In genomic region chr7:112955955-112956354, GRCm38 (mm10) we compare ENCODE assay signal across 10 mouse cellular contexts. TPM values are rescaled to one million over a fixed set of nuclear protein-coding genes. Genes with fewer than 3 reads are reported as not detected.
DNase-seq lines count a peak whose midpoint lies in the region; ATAC-seq and TF ChIP-seq lines count a peak whose summit lies in the region.
"Had no signal": no experiment of that assay in that cellular context is flagged by ENCODE, and none has a peak within 500 bp of the region (broad histone marks: within the 10 kb centered on the region; RNA-seq: fewer than 3 reads in every experiment).

No protein-coding gene starts in this region.

- H3K27me3 ChIP-seq in heart, embryonic 15.5 days, result peaks cover 38% of the 10 kb centered on the region
- H3K27me3 ChIP-seq in embryonic facial prominence, embryonic 15.5 days, result peaks cover 37% of the 10 kb centered on the region
- H3K27me3 ChIP-seq in intestine, postnatal 0 days (replicated peaks; ENCODE audit: control insufficient read depth, insufficient read depth, low read length), result peaks cover 18% of the 10 kb centered on the region
- H3K27me3 ChIP-seq in liver, embryonic 11.5 days (replicated peaks; ENCODE audit: control insufficient read depth, insufficient read depth, low read length), result peaks cover 50% of the 10 kb centered on the region

- no peaks in the 10 kb centered on the region for H3K9me3 ChIP-seq in heart, embryonic 15.5 days (replicated peaks)
- H3K9me3 ChIP-seq in embryonic facial prominence, embryonic 15.5 days (replicated peaks), result no peaks in the 10 kb centered on the region
- no peaks in the 10 kb centered on the region for H3K9me3 ChIP-seq in intestine, postnatal 0 days (ENCODE audit: control insufficient read depth)
- H3K9me3 ChIP-seq in liver, embryonic 11.5 days (ENCODE audit: control insufficient read depth, low read length), result no peaks in the 10 kb centered on the region
- H3K9me3 ChIP-seq: liver, embryonic 15.5 days had no signal

- peaks cover 21% of the 10 kb centered on the region for H3K4me1 ChIP-seq in heart, embryonic 15.5 days (replicated peaks)
- no peaks in the 10 kb centered on the region; the same call in 1 of the 2 replicates for H3K4me1 ChIP-seq in brown adipose tissue, adult 24 weeks (ENCODE audit: control insufficient read depth, insufficient read depth, insufficient read length, low read length)
- H3K4me1 ChIP-seq in embryonic facial prominence, embryonic 15.5 days, result peaks cover 35% of the 10 kb centered on the region
- H3K4me1 ChIP-seq in intestine, postnatal 0 days (replicated peaks; ENCODE audit: control insufficient read depth, insufficient read depth, low read length), result no peaks in the 10 kb centered on the region
- peaks cover 3% of the 10 kb centered on the region for H3K4me1 ChIP-seq in liver, embryonic 11.5 days (replicated peaks; ENCODE audit: control insufficient read depth, insufficient read depth, low read length)

- 42% methylated on average over 3 of the region's 3 CpGs for WGBS in heart, embryonic 15.5 days
- 23% methylated on average over 3 of the region's 3 CpGs for WGBS in embryonic facial prominence, embryonic 15.5 days
- 45% methylated on average over 3 of the region's 3 CpGs for WGBS in intestine, postnatal 0 days
- WGBS in liver, embryonic 11.5 days, result 35% methylated on average over 3 of the region's 3 CpGs

- peak overlapping the region; percentile 83 for H3K4me2 ChIP-seq in heart, embryonic 15.5 days
- H3K4me2 ChIP-seq in embryonic facial prominence, embryonic 15.5 days (replicated peaks), result peak overlapping the region; percentile 93
- no peak overlapping the region for H3K4me2 ChIP-seq in intestine, postnatal 0 days (replicated peaks; ENCODE audit: low read depth)
- no peak overlapping the region for H3K4me2 ChIP-seq in liver, embryonic 11.5 days
- H3K4me2 ChIP-seq: liver, embryonic 15.5 days had no signal

- ATAC-seq in heart, embryonic 15.5 days (replicated peaks; ENCODE audit: insufficient number of reproducible peaks, insufficient read depth, low FRiP score, low read depth), result no peak
- no peak for ATAC-seq in embryonic facial prominence, embryonic 15.5 days (ENCODE audit: insufficient number of reproducible peaks, low FRiP score, low TSS enrichment, low read depth)
- no peak for ATAC-seq in intestine, postnatal 0 days
- no peak for ATAC-seq in liver, embryonic 11.5 days (replicated peaks; ENCODE audit: low FRiP score)
- ATAC-seq: activated CD4-positive, CD25-positive, alpha-beta regulatory T cell, adult 4 months had no signal

- intact Hi-C loops in heart, postnatal 36 days (cut with DNase I), result loop anchor here (10.0 kb wide), 1 partner anchor 179 kb away; no protein-coding TSS in a partner anchor

- H3K27ac ChIP-seq in heart, embryonic 15.5 days, result peak overlapping the region; percentile 43
- peak overlapping the region; percentile 45; the same call in 1 of the 2 replicates for H3K27ac ChIP-seq in brown adipose tissue, adult 24 weeks (replicated peaks; ENCODE audit: low read depth, low read length)
- 0 out of 2 replicates have a peak overlapping the region, but pooled peaks have one; percentile 22 for H3K27ac ChIP-seq in embryonic facial prominence, embryonic 15.5 days (replicated peaks)
- no peak overlapping the region for H3K27ac ChIP-seq in intestine, postnatal 0 days (ENCODE audit: low read depth, low read length)
- H3K27ac ChIP-seq in liver, embryonic 11.5 days (ENCODE audit: low read depth, low read length), result no peak overlapping the region
- H3K27ac ChIP-seq: liver, embryonic 15.5 days had no signal

- no peaks in the 10 kb centered on the region for H3K36me3 ChIP-seq in heart, embryonic 15.5 days
- no peaks in the 10 kb centered on the region for H3K36me3 ChIP-seq in embryonic facial prominence, embryonic 15.5 days
- H3K36me3 ChIP-seq in intestine, postnatal 0 days (ENCODE audit: control insufficient read depth, insufficient read depth), result no peaks in the 10 kb centered on the region
- no peaks in the 10 kb centered on the region for H3K36me3 ChIP-seq in liver, embryonic 11.5 days (ENCODE audit: control insufficient read depth, insufficient read depth, low read length)
- H3K36me3 ChIP-seq: liver, embryonic 15.5 days had no signal

- DNase-seq in heart, postnatal 36 days, result no peak
- no peak for DNase-seq in liver, embryonic 11.5 days (ENCODE audit: low spot score)
- DNase-seq in right cerebral cortex, adult 18-20 months, result no peak
- no peak for DNase-seq in cerebellum, postnatal 4 days (ENCODE audit: low spot score in 2 of 2)

- peak overlapping the region; percentile 60 for H3K4me3 ChIP-seq in heart, embryonic 15.5 days
- H3K4me3 ChIP-seq in brown adipose tissue, adult 24 weeks (ENCODE audit: insufficient read depth, low read depth, low read length), result peak overlapping the region; percentile 65
- peak overlapping the region; percentile 54 for H3K4me3 ChIP-seq in embryonic facial prominence, embryonic 15.5 days (replicated peaks)
- H3K4me3 ChIP-seq in intestine, postnatal 0 days (ENCODE audit: low read depth, low read length), result no peak overlapping the region
- H3K4me3 ChIP-seq in liver, embryonic 11.5 days (ENCODE audit: low read depth, low read length), result no peak overlapping the region
- H3K4me3 ChIP-seq: liver, embryonic 15.5 days had no signal

- H3K9ac ChIP-seq in heart, embryonic 15.5 days, result no peak overlapping the region
- H3K9ac ChIP-seq in embryonic facial prominence, embryonic 15.5 days, result no peak overlapping the region
- H3K9ac ChIP-seq in intestine, postnatal 0 days (ENCODE audit: low read depth, low read length), result no peak overlapping the region
- no peak overlapping the region for H3K9ac ChIP-seq in liver, embryonic 11.5 days (ENCODE audit: low read depth, low read length)
- H3K9ac ChIP-seq: liver, embryonic 15.5 days had no signal

- peak; percentile 51 for TF ChIP-seq CTCF in intestine, postnatal 0 days (IDR thresholded peaks at IDR 0.05; ENCODE audit: low read depth)

RNA-seq across cellular contexts. Expression of gene Rassf10, which starts 2.2 kb away (rescaled TPM):
- polyA plus RNA-seq in heart, embryonic 15.5 days (2015; fragmentation: Nextera tagmentation; extraction: Ambion mirVana), result 3.1 and 4.5 TPM in 2 replicates
- 1 to 10 TPM; 1.2 to 1.9 TPM for total RNA-seq in heart, postnatal 36 days (2021)
- polyA plus RNA-seq in brown adipose tissue, adult 24 weeks (2012; ENCODE audit: insufficient read depth, insufficient read length, missing spikeins), result 0.54 TPM in 1 of 2 replicates, not detected in the other
- 5.6 and 7.0 TPM in 2 replicates for polyA plus RNA-seq in embryonic facial prominence, embryonic 15.5 days (2015; fragmentation: Nextera tagmentation; extraction: Ambion mirVana)
- 0.76 and 0.94 TPM in 2 replicates for polyA plus RNA-seq in intestine, postnatal 0 days (2015; fragmentation: Nextera tagmentation; extraction: Ambion mirVana)
- 0.07 and 0.19 TPM in 2 replicates for polyA plus RNA-seq in liver, embryonic 11.5 days (2014; fragmentation: Nextera tagmentation; extraction: Ambion mirVana)
- polyA plus RNA-seq: activated CD4-positive, CD25-positive, alpha-beta regulatory T cell, adult 4 months had no signal

Comparison
In these comparisons a context has a peak if more than half of its experiments do, and no peak if none do; other contexts are left out.
1. H3K27ac ChIP-seq: peak in heart, embryonic 15.5 days (single experiment), brown adipose tissue, adult 24 weeks (single experiment) and embryonic facial prominence, embryonic 15.5 days (single experiment); none in intestine, postnatal 0 days (single experiment) and liver, embryonic 11.5 days (single experiment).
2. H3K4me2 ChIP-seq: peak in heart, embryonic 15.5 days (single experiment) and embryonic facial prominence, embryonic 15.5 days (single experiment); none in intestine, postnatal 0 days (single experiment) and liver, embryonic 11.5 days (single experiment).
3. H3K4me3 ChIP-seq: peak in heart, embryonic 15.5 days (single experiment), brown adipose tissue, adult 24 weeks (single experiment) and embryonic facial prominence, embryonic 15.5 days (single experiment); none in intestine, postnatal 0 days (single experiment) and liver, embryonic 11.5 days (single experiment).